Mouse (Mus musculus): Measurements from ENCODE around the gene Tmem120b. TPM values are rescaled to one million over a fixed set of nuclear protein-coding genes. Genes with fewer than 3 reads are reported as not detected.

The Tmem120b gene
- total and polyA plus RNA-seq, 3 experiments = 4.8 to 8.0 (median 6.2) TPM

- H3K27me3 ChIP-seq (replicated peaks) = no peaks in the 10 kb centered on the region
- TF ChIP-seq MXI1 (IDR thresholded peaks at IDR 0.05; ENCODE audit: low read depth, low read length) = no peak
- no peak for TF ChIP-seq TCF12 (IDR thresholded peaks at IDR 0.05; ENCODE audit: low read depth, low read length)
- TF ChIP-seq RCOR1 (conservative IDR thresholded peaks at IDR 0.05; ENCODE audit: low read depth, low read length) = no peak
- no peak for TF ChIP-seq ZNF384 (IDR thresholded peaks at IDR 0.05; ENCODE audit: low read depth, low read length)
- no peak for TF ChIP-seq GABPA (IDR thresholded peaks at IDR 0.05; ENCODE audit: insufficient replicate concordance, low read depth, low read length)
- no peak for TF ChIP-seq E2F4 (IDR thresholded peaks at IDR 0.05; ENCODE audit: insufficient replicate concordance, low read depth, low read length)
- H3K4me1 ChIP-seq (ENCODE audit: control insufficient read depth in 1 of 2, insufficient read depth in 2 of 2) = peaks cover 9 to 42% of the 10 kb centered on the region in 2 experiments
- in situ Hi-C loops (cut with MboI; ENCODE audit: low pct_ligation_motif_present, low pct_unique_long_range_greater_than_20kb, low sequenced_read_pairs) = no loop called here
- no peaks in the 10 kb centered on the region for H3K9me3 ChIP-seq (replicated peaks; ENCODE audit: low read length)
- no peak overlapping the region for H3K27ac ChIP-seq (ENCODE audit: insufficient read depth, low read depth)
- DNase-seq (ENCODE audit: extremely low read depth) = peak; percentile 46
- H3K9ac ChIP-seq (ENCODE audit: insufficient read depth, low read depth) = no peak overlapping the region
- peaks cover 24% of the 10 kb centered on the region for H3K79me2 ChIP-seq (replicated peaks; ENCODE audit: control insufficient read depth, extremely low read depth, insufficient read depth, poor library complexity, severe bottlenecking)
- no peak overlapping the region for H3K4me3 ChIP-seq (replicated peaks in 1 of 3; ENCODE audit: low read depth in 2 of 3, low read length in 2 of 3, poor library complexity in 1 of 3)
- H3K4me2 ChIP-seq (ENCODE audit: insufficient read depth, low read depth, poor library complexity, severe bottlenecking) = no peak overlapping the region
- dilution Hi-C loops (cut with MboI; ENCODE audit: extremely low pct_ligation_motif_present, extremely low pct_unique_long_range_greater_than_20kb, low sequenced_read_pairs) = no loop called here
- H3K36me3 ChIP-seq (replicated peaks in 1 of 2; ENCODE audit: control insufficient read depth in 1 of 2, insufficient read depth in 1 of 2, low read length in 1 of 2) = peaks cover 58 to 77% of the 10 kb centered on the region in 2 experiments
These were observed 84.7 kb downstream of the Tmem120b start for GRCm38 (mm10) chr5:123152901-123153300.

GRCm38 (mm10) chr5:123155425-123155824 is 87.2 kb downstream of the Tmem120b start:
- dilution Hi-C loops (cut with MboI; ENCODE audit: extremely low pct_ligation_motif_present, extremely low pct_unique_long_range_greater_than_20kb, low sequenced_read_pairs) = no loop called here
- Histone ChIP-seq H3K4me3 (replicated peaks in 1 of 3; ENCODE audit: low read depth in 2 of 3, low read length in 2 of 3, poor library complexity in 1 of 3) (no peak overlapping the region), H3K27ac (ENCODE audit: insufficient read depth, low read depth) (no peak overlapping the region), H3K9me3 (replicated peaks; ENCODE audit: low read length) (no peaks in the 10 kb centered on the region), H3K9ac (ENCODE audit: insufficient read depth, low read depth) (no peak overlapping the region), H3K4me2 (ENCODE audit: insufficient read depth, low read depth, poor library complexity, severe bottlenecking) (no peak overlapping the region), H3K27me3 (replicated peaks) (no peaks in the 10 kb centered on the region), H3K36me3 (replicated peaks in 1 of 2; ENCODE audit: control insufficient read depth in 1 of 2, insufficient read depth in 1 of 2, low read length in 1 of 2) (peaks cover 70 to 82% of the 10 kb centered on the region in 2 experiments), H3K79me2 (replicated peaks; ENCODE audit: control insufficient read depth, extremely low read depth, insufficient read depth, poor library complexity, severe bottlenecking) (peaks cover 11% of the 10 kb centered on the region), H3K4me1 (ENCODE audit: control insufficient read depth in 1 of 2, insufficient read depth in 2 of 2) (peaks cover 9 to 18% of the 10 kb centered on the region in 2 experiments)
- in situ Hi-C loops (cut with MboI; ENCODE audit: low pct_ligation_motif_present, low pct_unique_long_range_greater_than_20kb, low sequenced_read_pairs) = no loop called here
- TF ChIP-seq IRF4 (IDR thresholded peaks at IDR 0.05; ENCODE audit: low read depth, low read length) = peak; percentile 62
- peak; percentile 88 for TF ChIP-seq SMC3 (IDR thresholded peaks at IDR 0.05; ENCODE audit: low read depth, low read length)
- peak; percentile 30; the same call in 1 of the 2 replicates for TF ChIP-seq MAZ (IDR thresholded peaks at IDR 0.05; ENCODE audit: low read depth, low read length)
- TF ChIP-seq ELF1 (IDR thresholded peaks at IDR 0.05; ENCODE audit: low read depth, low read length) = peak; percentile 37; the same call in 1 of the 2 replicates
- no peak for TF ChIP-seq BHLHE40 (IDR thresholded peaks at IDR 0.05; ENCODE audit: low read depth, low read length)
- TF ChIP-seq CHD2 (IDR thresholded peaks at IDR 0.05; ENCODE audit: low read length) = no peak
- TF ChIP-seq RAD21 (IDR thresholded peaks at IDR 0.05; ENCODE audit: low read depth, low read length) = peak; percentile 82
- peak; percentile 53 to 88 for TF ChIP-seq CTCF (conservative IDR thresholded peaks at IDR 0.05 in 1 of 2, IDR thresholded peaks at IDR 0.05 in 1 of 2; ENCODE audit: low read depth in 2 of 2, low read length in 2 of 2)
- TF ChIP-seq MEF2A (IDR thresholded peaks at IDR 0.05; ENCODE audit: borderline replicate concordance, low read depth, low read length) = 0 out of 2 replicates have a peak, but pooled peaks have one; percentile 24
- TF ChIP-seq GABPA (IDR thresholded peaks at IDR 0.05; ENCODE audit: insufficient replicate concordance, low read depth, low read length) = no peak
- no peak for TF ChIP-seq JUND (conservative IDR thresholded peaks at IDR 0.05; ENCODE audit: low read depth, low read length)
- peak; percentile 30; the same call in 1 of the 2 replicates for TF ChIP-seq NELFE (IDR thresholded peaks at IDR 0.05; ENCODE audit: low read depth, low read length)
- no peak for TF ChIP-seq RCOR1 (conservative IDR thresholded peaks at IDR 0.05; ENCODE audit: low read depth, low read length)
- TF ChIP-seq MYC (IDR thresholded peaks at IDR 0.05; ENCODE audit: low read depth, low read length) = 0 out of 2 replicates have a peak, but pooled peaks have one; percentile 55
- TF ChIP-seq ZC3H11A (IDR thresholded peaks at IDR 0.05; ENCODE audit: low read depth, low read length) = peak; percentile 64
- TF ChIP-seq UBTF (IDR thresholded peaks at IDR 0.05; ENCODE audit: low read depth, low read length) = no peak
- no peak for TF ChIP-seq ETS1 (conservative IDR thresholded peaks at IDR 0.05; ENCODE audit: low read depth, low read length)
- TF ChIP-seq CHD1 (IDR thresholded peaks at IDR 0.05; ENCODE audit: low read depth, low read length) = no peak
- TF ChIP-seq MAX (IDR thresholded peaks at IDR 0.05; ENCODE audit: low read length) = 0 out of 2 replicates have a peak, but pooled peaks have one; percentile 19
- 0 out of 2 replicates have a peak, but pooled peaks have one; percentile 19 for TF ChIP-seq TCF12 (IDR thresholded peaks at IDR 0.05; ENCODE audit: low read depth, low read length)
- peak; percentile 61; the same call in 1 of the 2 replicates for TF ChIP-seq SIN3A (IDR thresholded peaks at IDR 0.05; ENCODE audit: low read length)
- no peak for TF ChIP-seq MAFK (IDR thresholded peaks at IDR 0.05; ENCODE audit: insufficient replicate concordance, low read length)
- 0 out of 2 replicates have a peak, but pooled peaks have one; percentile 11 for TF ChIP-seq ZNF384 (IDR thresholded peaks at IDR 0.05; ENCODE audit: low read depth, low read length)
- DNase-seq (ENCODE audit: extremely low read depth) = peak; percentile 87

All from CH12.LX (cell line).